Mouse (Mus musculus) lung, postnatal 0 days (tissue): ENCODE measurements around the gene Cmc2.

Source experiments
- CTCF ChIP-seq: IDR thresholded peaks from 2 replicates; pipeline ENCODE4 v1.5.1; 2016; ENCODE audit warnings: antibody characterized with exemption, mild to moderate bottlenecking
- EP300 ChIP-seq: IDR thresholded peaks from 2 replicates; pipeline ENCODE4 v1.6.1; 2016; ENCODE audit warnings: antibody characterized with exemption, mild to moderate bottlenecking, control low read depth

DNA sequence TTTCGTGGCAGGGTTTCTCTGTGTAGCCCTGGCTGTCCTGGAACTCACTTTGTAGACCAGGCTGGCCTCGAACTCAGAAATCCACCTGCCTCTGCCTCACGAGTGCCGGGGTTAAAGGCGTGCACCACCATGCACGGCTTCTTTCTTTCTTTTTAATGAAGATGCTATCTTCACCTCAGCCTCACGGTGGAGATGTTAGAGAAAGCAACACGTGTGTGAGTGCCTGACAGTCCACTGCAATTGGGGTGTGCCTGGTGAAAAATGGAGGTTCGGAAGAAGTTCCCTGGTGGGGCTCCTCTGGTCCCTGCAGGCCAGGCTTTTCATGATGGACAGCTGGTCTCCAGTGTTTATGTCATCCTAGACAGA lies 57.2 kb downstream of the Cmc2 start:
- no peak for TF ChIP-seq CTCF
- no peak for TF ChIP-seq EP300
